Mouse (Mus musculus): ENCODE results near the gene Tex44. TPM values are rescaled to one million over a fixed set of nuclear protein-coding genes. Genes with fewer than 3 reads are reported as not detected.
"Not testable (repeated sequence)": the region's sequence is repeated elsewhere in the genome, so short reads cannot be mapped to it uniquely, and the experiment has no call there.

The Tex44 gene
- polyA plus RNA-seq, 2 experiments from 2014 or later: not detected

GRCm38 (mm10) chr1:86448272-86448671, 22.1 kb downstream of the Tex44 start:
- ATAC-seq: no peak

DNA sequence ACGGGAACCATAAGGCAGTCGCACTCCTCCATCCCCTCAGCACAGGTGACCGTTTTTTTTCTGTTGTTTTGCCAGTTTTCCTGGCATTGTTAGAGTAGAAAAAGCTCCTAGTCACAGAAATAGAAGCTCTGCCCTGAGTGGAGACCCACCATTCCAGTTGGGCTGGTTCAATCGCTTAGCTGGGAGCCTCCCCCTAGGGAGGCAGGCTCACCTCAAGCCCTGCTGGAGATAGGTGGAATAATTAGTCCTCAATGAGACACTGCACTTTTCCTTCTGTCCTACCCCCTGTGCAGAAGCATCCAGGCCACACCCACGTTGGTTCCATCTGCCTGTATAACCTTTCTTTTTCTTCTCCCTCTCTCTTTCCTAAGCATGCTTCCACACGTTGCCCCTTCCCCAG, 23.8 kb downstream of the Tex44 start:
- no peak for ATAC-seq

DNA sequence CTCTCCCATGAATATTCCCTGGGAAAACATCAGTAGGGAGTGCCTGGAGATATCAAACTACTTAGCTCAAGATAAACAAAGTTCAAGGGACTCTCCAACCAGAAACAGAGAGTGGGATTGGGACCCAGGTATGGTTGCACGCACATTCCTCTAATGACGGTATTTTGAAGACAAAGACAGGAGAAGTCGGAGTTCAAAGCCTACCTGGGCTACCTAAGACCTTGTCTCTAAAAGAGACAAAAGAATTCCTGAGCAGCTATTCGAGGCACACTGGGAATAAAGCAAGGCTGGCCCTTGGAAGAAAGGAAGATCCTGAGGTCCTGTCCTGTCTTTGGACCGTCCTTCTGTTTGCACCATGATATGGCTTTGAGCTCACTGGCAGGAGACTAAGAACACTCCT, 26.6 kb downstream of the Tex44 start:
- ATAC-seq: no peak

- ATAC-seq: no peak
These were observed 30.9 kb downstream of the Tex44 start for GRCm38 (mm10) chr1:86456892-86457581.

GRCm38 (mm10) chr1:86459371-86459770, 33.2 kb downstream of the Tex44 start:
- no peak for ATAC-seq

GRCm38 (mm10) chr1:86464223-86464874, 38.2 kb downstream of the Tex44 start:
- ATAC-seq: no peak

GRCm38 (mm10) chr1:86464875-86465224, 38.7 kb downstream of the Tex44 start:
- no peak for ATAC-seq

DNA sequence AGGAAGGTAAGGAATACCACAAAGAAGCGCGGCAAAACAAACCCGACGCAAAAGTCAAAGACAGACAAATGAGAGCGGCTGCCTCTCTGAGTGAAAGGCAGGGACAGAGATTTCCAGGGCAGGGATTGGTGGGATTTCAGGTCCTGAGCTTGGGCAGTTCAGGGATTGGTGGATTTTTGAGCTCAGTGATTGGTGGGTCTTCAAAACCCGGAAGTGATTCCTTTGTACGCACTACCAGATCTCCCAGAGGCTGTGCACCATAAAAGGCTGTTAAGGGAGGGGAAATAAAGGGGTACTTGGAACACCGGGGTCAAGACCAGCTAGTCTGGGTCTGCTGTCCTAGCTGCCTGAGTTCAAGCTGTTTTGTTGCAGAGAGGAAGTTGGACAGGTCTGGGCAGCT, 41.3 kb downstream of the Tex44 start:
- no peak for ATAC-seq

- no peak for ATAC-seq
These were observed 43.7 kb downstream of the Tex44 start for GRCm38 (mm10) chr1:86469876-86470275.

- ATAC-seq: no peak
These were observed 44.5 kb downstream of the Tex44 start for GRCm38 (mm10) chr1:86470519-86471181.

DNA sequence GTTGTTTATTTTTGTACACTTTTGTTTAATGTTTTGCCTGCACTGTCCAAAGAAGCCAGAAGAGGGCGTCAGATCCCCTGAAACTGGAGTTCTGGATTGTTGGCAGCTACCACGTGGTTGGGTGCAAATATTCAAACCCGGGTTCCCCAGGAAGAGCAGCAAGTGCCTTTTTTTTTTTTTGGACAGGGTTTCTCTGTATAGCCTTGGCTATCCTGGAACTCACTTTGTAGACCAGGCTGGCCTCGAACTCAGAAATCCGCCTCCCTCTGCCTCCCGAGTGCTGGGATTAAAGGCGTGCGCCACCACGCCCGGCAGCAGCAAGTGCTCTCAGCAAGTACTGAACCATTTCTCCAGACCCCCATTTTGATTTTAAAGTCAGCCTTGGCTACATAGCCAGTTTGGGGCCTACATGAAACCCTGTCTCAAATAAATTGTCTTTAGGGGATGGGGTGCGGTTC, 45.4 kb downstream of the Tex44 start:
- ATAC-seq: not testable (repeated sequence)

DNA sequence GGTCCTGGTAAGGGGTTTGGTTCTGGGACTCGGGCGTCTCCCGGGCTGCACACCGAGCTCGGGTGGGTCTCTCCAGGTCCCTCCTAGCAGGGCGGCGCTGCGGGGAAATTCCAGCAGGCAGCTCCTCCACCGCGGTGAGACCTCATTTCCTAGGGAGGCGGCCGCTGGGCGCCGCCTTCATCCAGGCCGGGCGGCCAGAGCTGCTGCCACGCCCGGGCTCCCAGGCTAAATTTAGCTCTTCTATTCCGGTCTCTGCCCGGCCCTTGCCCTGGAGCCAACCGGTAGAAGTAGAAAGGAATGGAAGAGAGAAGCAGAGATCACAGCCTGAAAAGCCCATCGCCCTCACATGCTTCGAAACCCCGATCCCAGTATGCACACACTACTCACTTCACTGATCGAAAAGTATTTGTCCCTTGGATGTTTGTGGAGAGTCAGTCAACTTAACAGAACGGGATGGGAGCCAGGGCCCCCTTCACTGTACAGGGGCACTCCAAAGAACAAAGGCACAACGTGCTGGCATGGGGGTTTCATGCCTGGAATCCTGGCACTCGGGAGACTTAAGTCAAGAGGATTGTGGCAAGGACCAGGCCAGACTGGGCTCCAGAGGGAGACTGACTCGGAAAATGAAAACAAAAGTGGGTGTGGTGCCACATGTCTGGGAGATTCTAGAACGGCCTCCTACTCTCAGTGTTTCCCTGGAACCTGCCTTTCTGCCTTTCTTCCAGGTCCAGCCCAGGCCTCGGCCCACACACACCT, 46.2 kb downstream of the Tex44 start:
- no peak for ATAC-seq

DNA sequence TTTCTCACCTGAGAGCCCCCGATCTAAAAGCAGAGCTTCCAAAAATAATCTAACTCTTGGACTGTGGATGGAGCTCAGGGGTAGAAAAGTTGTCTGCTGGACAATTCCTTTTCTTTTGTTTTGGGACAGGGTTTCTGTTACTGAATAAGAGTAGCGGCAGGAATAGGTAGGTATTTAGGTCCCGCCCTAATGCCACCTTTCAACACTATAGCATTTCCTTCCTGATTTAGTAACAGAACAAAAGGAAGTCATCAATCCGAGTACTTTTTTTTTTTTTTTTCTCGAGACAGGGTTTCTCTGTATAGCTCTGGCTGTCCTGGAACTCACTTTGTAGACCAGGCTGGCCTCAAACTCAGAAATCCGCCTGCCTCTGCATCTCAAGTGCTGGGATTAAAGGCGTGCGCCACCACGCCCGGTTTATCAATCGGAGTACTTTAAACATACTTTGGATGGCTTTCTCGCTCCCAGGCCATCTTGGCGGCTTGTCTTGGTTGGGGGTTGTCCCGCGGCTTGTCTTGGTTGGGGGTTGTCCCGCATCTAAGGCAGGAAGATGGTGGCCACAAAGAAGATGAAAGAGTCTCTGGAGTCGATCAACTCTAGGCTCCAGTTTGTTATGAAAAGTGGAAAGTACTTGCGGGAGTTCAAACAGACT, 47.1 kb downstream of the Tex44 start:
- ATAC-seq: no peak

Other genes starting within 250 kb of the Tex44 start
- not detected for gene B3gnt7, start 123.5 kb upstream of the Tex44 start, polyA plus RNA-seq (2017; shearing (Covaris generic))
- 100 to 1,000 TPM; 304 to 334 TPM for gene Ncl, start 66.9 kb upstream of the Tex44 start, polyA plus RNA-seq (2017; shearing (Covaris generic))
- gene Nmur1, start 101 bp upstream of the Tex44 start, polyA plus RNA-seq (2017; shearing (Covaris generic)): 1 to 10 TPM; 1.5 to 4.0 TPM
- 1,000 to 10,000 TPM; 2,790 to 2,877 TPM for gene Ptma, start 100.4 kb downstream of the Tex44 start, polyA plus RNA-seq (2017; shearing (Covaris generic))
- 10 to 100 TPM; 12.6 to 16.4 TPM for gene Pde6d, start 156.3 kb downstream of the Tex44 start, polyA plus RNA-seq (2017; shearing (Covaris generic))
- gene Cops7b, start 156.6 kb downstream of the Tex44 start, polyA plus RNA-seq (2017; shearing (Covaris generic)): 10 to 100 TPM; 16.9 to 20.0 TPM
- gene Nppc, start 244.2 kb downstream of the Tex44 start, polyA plus RNA-seq (2017; shearing (Covaris generic)): not detected